Mouse (Mus musculus): ENCODE results near the gene Tpra1.

GRCm38 (mm10) chr6:88889410-88890042, 12.5 kb upstream of the Tpra1 start:
- TF ChIP-seq CTCF (IDR thresholded peaks at IDR 0.05; ENCODE audit: control insufficient read depth, insufficient read depth, insufficient read length): no peak
- no peak for TF ChIP-seq MAX (IDR thresholded peaks at IDR 0.05)
- no peak for TF ChIP-seq USF1 (IDR thresholded peaks at IDR 0.05; ENCODE audit: low read depth)
- no peak for TF ChIP-seq FOSL1 (IDR thresholded peaks at IDR 0.05; ENCODE audit: insufficient read depth, low read length, poor library complexity, severe bottlenecking)
- no peak for TF ChIP-seq MYOD1 (IDR thresholded peaks at IDR 0.05; ENCODE audit: control insufficient read depth, insufficient read length, low read depth)
- no peak for TF ChIP-seq MYOG (IDR thresholded peaks at IDR 0.05; ENCODE audit: control insufficient read depth, extremely low read depth, insufficient read length)
